Mouse (Mus musculus): ENCODE data around the gene Fhod1.

Gene Fhod1

DNA sequence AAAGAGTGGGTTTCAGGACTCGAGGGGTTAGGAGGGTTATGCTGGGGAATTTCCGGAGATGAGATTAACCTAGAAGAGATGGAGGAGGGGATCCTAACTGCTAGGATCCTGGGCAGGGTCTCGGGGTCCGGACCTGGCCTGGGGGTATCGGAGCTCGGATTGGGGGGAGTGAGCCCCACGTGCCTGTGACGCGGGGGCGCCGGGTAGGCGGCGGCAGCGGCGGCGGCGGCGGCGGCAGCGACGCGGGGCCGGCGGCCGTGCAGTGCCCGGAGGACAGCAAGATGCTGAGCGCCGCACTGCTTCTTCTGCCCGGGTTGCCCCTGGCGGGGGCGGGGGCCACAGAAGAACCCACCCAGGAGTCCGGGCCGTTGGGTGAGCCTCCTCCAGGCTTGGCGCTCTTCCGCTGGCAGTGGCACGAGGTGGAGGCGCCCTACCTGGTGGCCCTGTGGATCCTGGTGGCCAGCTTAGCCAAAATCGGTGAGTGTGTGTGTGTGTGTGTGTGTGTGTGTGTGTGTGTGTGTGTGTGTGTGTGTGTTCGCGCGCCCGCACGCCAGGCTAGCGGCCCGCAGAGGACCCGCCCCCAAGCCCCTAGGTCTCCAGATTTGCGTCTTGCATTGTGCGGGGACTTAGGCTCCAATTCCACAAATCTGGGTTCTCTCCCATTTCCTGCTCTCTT is 1.5 kb upstream of the Fhod1 start:
- DNase-seq (ENCODE audit: low read depth), result peak; percentile 55

DNA sequence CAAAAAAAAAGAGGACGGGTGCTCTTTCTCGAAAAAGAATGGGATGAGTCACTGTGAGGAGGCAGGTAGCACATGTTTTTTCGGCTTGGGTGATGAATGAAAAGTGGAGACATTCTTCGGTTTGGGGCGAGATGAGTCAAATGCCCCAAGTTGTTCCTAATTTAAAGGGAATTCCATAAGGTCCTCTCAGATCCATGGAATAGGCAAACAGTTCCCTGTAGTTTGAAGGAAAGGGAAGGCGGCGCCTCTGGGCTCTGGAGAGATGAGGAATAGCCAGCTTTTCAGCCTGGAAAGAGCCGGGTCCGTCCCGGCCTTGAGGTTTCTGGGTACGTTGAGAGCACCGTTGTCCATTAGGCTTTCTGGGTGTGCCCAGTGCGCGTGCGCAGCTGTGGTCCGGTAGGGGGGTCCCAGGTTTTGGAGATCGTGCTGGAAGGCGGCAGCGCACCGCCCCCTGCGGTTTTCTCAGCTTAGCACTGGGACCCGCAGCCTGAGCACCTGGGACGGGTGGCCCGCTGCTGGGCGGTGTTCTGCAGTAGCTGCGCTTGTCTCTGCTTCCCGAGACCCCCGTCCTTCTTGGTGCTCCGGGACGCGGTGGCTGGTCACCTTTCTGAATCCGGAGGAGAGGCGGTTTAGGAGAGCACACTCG is 820 bp upstream of the Fhod1 start, which contains the start of gene Slc9a5:
Gene Slc9a5 (plus strand): TSS at position 394 of the 646 bp plus-strand sequence.
- peak; percentile 82 for DNase-seq (ENCODE audit: low read depth)

DNA sequence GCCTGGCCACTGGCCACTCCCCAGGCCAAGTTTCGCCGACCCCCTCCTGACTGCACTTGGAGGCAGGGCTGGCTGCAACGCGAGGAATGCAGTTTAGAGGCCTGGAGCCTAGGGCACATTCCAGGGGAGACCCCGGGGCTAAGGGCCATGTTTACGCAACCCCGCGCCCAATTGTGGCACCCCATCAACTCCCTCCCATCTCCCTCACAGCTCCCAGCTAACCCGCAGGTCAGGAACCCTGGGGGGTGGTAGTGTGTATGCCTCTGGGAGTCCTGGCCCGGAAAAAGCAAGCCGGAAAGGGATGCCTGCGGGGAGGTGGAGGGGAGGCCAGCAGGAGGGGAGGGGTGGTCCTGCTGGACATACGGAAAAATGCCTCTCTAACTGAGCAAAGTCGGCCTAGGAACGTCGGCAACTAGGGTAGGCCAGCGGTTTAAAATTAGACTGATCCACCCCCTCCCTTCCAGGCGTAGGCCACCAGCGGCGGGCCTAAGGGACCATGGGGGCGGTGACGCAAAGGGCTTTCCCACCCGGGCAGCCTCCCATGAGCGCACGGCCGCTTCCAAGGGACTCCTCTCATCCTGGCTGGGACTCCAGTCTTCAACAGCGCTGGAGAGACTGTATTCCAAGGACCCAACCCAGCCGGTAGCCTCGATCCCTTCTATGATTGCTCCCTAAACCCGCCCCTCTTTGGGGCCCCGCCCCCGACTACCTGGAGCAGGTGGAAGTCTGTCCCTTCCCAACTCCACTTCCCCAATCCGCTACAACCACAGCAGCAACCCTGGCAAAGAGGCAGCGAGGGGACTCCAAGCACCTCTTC is 934 bp downstream of the Fhod1 start:
- DNase-seq (ENCODE audit: low read depth), result peak; percentile 75

DNA sequence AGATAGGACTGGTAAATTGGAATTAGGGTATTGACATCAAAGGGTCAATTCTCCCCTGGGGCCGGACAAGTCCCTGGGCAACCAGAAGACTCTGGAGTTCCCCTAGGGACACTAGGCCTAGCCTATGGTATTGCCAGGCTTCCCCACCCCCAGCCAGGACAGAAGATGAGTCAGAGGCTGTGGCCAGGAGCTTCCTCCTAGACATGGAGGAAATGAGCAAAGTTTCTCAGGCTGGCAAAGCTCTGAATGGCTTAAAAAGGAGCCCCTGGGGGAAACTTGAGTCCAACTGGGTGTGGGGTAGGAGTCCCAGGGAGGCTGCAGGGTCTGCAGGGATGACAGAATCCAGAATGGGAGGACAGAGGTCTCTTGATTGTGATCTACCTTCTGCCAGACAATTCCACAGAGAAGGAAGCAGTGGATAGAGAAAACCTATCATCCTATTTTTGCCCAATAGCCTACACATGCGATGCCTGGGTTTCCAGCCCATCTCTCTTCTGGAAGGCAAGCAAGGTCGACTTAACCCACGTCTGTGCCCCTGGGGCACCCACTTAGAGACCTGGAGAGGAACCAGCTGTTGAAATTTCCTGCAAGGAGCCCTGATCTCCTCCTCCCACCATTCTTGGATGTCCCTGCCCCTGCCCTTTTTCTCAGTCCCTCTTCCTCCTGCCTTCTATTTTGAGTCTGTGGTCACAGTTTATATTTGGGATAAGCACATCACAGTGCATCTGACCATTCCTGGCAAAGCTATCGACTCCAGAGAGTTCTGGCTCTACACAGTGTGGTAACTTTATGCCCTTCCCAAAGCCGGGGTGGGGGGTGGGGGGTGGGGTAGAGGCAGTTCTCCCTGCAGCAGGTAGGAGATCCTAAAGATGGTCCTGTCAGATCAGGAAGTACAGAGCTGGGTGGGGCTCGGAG is 2.4 kb downstream of the Fhod1 start:
- peak; percentile 76 for DNase-seq (ENCODE audit: low read depth)

DNA sequence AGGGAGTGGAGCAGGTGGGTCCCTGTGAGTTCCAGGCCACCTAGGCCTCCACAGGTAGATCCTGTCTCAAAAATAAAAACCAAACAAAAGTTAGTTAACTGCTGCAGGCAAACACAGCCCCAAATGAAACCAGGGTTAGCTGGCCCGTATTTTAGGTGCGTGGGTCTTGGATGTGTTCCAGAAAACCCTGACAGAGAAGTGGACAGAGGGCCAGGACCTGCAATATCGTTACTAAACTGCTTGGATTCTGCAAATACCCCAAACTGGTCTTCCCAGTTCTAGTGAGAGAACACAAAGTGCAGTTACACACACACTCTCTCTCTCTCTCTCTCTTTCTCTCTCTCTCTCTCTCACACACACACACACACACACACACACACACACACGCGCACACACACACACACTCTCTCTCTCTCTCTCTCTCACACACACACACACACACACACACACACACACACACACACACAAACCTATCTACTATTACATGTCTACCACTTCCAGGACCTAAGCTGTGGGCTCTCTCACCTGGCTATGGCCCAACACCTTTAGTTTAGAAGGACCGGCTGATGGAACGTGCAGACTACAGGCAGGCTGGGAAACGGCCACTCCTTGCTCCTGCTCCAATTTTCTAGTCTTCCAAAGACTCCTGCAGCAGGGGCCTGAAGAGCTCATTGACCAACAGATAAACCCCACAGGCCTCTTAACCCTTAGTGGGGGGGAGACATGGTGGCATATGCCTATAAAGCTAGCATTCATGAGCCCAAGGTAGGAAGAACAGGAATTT is 3.8 kb downstream of the Fhod1 start:
- no peak for DNase-seq (ENCODE audit: low read depth)

DNA sequence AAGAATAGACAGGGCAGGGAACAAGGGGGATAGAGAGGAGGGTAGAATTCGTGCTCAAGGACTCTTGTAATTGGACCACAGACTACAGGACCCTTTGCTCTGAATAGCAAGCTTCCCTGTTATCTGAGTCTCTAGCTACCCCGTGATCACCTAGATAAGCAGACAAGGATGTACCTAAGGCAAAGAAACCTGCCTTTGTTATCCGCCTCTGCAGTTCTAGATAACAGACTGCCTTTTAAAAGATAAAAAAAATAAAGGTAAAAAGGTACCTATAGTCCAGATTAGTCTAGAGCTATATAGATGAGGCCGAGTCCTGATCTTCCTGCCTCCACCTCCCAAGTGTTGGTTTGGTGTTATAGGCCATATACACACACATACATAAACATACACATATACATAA is 5.0 kb downstream of the Fhod1 start:
- DNase-seq (ENCODE audit: low read depth), result no peak

DNA sequence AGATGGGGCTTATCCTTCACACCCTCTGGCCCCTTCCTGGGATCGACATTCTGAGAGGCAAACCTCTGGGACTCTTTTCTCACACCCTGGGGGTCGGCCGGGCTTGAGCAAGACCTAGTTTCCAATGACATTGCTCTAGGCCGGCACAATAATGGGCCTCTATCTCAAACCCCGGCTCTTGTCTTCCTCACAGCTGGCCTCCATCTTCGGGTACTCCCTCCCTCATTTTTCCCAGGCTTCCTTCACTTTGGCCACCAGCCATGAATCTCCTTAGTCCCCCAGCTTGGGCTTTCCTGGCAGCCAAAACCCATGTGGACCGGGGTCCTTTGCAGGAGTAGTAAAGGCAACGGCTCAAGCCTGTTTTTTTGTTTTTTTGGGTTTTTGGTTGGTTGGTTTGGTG is 6.4 kb downstream of the Fhod1 start:
- no peak for DNase-seq (ENCODE audit: low read depth)

DNA sequence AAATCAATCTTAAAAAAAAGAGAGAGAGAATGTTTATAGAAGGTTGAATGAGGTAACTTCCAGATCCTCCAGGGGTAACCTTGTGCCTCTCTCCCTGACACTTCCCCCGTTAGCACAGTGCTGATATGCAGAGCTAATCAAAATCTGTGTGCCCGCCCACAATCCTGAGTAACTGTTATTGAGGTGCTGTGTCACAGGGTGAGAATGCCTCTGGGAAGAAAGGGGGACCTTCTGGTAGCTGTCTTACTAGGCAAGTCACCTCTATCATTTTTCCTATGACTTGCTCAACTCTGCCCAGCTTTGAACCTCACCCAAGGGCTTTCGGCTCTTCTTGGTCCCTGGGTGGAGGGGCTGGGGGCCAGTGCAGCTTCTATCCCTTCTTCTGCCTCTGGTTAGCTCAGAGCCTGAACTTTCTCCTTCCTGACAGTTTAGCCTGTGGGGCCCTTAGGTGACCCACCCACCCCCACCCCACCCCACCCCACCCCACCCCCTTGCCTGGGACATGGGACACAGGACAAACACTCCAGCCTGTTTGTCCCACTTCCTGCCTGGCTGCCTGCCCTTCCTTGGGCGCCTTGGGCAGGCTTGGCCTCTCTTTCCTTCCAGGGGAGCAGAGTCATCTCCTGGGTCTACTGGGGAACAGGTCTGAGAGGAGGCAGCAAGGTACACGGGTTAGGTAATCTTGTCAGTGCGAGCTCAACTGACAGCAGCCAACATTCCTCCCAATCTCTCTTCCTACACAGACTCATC is 7.7 kb downstream of the Fhod1 start:
- no peak for DNase-seq (ENCODE audit: low read depth)

DNA sequence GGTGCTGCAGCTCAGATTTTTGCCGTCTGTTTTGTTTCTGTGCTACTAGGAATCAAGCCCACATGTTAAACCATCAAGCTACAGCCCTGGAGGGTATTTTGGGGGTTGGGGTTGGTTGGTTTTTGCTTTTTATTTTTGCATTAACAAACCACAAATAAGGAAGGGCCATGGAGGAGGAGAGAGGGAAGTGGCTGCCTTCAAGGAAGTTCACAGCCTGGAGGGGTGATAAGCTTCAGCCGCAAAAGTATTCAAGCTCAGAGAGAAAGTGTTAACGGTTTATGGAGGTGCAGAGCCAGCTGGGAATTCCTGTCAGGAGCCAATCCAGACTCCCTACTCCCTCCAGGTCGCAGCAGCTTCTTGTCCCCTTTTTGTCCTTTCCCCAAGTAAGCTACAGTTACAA is 8.8 kb downstream of the Fhod1 start:
- DNase-seq (ENCODE audit: low read depth), result no peak

DNA sequence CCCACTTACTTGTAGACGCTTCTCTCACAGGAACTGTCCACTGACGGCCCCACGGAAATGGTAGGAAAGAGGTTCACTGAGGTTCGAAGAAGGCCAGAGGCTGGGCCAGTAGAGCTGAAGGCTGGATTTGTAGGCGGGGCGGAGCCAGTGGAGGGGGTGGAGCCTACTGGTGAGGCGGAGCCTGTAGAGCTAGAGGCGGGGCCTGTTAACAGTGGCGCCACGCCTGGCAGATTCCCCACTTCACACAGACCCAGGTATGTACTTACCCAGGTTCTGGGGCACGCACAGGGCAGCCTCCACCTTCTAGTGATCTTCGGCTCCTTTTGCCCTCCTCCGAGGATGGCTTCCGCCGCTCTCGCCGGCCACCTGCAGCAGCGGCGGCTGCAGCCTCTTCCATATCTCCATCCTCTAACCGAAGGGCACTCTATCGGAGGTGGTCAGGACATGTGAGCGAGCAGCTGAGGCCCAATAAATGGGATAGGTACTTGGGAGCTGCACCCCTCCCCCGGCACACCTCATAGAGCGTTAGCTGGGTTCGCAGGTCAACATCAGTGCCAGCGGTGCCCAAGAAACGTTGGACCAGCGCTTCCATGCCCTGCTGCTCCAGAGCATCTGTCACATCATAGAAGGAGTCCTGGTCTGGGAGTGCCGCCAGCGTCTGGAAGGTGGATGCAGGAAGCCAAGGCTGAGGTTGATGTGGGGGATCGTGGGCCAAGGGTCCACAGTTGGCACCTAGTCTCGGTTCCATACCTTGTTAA is 11.2 kb downstream of the Fhod1 start:
- no peak for DNase-seq (ENCODE audit: low read depth)

DNA sequence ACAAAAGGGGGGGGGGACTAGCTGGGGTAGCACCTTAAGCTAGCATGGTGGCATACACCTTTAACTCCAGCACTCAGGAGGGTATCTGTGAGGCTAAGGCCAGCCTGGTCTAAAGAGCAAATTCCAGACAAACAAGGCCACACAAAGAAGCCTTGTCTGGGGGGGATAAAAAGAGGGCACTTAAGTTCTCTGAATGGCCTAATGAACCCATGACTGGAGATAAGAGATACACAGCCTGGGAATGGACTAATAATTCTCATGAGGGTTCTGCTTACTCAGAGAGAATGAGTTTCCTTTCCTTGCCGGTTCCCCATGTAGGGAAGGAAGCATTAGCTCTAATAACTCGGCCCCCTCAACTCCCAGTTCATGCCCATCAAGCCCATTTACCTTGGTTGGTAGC is 15.2 kb downstream of the Fhod1 start:
- no peak for DNase-seq (ENCODE audit: low read depth)

DNA sequence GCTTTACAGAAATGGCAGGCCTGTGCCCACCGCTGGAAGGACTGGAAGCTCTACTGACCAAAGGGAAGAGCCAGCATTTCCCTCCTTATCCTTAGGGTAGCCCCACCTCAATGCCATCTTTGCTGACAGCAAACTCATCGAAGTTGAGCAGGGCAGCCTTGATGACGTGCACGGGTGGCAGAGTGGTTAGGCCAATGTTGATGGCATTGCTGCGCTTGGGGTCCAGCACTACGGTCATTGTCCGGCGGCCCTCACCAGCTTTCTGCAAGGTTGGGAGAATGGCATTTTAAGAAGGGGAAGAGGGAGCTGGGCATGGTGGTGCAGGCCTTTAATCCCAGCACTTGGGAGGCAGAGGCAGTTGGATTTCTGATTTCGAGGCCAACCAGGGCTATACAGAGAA is 15.8 kb downstream of the Fhod1 start:
- no peak for DNase-seq (ENCODE audit: low read depth)

DNA sequence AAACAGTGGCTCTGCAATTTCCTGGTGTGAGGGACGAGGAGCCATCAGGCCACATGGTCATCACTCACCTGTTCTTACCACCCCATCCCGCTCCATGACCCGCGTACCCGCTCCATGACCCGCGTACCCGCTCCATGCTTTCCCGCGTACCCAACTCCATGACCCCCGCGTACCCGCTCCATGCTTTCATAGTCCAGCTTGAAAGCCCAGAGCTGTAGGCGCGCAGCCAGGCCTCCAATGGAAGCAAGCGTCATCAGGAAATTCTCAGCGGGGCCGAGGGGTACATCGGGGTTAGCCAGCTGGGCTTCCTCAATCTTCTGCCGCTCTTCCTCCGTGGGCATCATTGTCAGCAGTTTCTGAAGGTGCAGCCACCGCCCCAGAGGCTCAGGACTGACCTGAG is 16.3 kb downstream of the Fhod1 start:
- no peak for DNase-seq (ENCODE audit: low read depth)

DNA sequence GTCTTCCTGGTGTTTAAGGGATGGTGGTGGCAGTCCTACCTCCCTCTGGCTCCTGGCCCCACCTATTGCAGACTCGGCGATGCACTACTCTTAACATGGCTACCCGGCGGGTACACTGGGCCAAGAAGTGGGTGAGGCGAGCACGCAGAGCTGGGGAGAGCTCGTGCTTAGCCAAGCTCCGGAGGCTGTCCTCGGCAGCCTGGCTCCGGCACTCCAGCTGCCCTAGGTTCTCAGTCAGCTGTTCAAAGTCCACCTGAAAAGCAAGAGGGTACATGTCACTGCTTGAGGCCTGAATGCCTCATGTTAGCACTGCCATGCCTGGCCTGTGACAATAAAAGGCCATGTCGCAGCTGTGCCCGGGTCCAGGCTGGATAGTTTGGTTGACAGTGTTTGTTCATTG is 17.4 kb downstream of the Fhod1 start:
- DNase-seq (ENCODE audit: low read depth), result no peak

DNA sequence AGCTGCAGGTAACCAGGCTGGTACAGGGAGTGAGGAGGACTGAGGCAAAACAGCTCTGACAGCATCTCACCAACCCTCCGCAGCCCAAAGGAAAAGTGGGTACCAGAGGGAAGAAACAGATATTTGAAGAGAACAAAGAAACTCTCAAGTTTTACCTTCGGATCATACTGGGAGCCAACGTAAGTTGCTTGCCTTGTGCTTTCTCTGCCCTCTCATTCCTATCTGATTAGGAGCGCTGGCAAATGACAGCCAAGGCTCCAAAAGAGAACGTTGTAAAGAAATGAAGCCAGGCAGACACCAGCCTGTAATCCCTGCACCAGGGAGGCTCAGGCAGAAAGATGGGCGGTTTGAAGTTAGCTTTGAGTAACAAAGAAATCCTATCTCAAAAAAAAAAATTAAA is 20.8 kb downstream of the Fhod1 start:
- DNase-seq (ENCODE audit: low read depth), result no peak

DNA sequence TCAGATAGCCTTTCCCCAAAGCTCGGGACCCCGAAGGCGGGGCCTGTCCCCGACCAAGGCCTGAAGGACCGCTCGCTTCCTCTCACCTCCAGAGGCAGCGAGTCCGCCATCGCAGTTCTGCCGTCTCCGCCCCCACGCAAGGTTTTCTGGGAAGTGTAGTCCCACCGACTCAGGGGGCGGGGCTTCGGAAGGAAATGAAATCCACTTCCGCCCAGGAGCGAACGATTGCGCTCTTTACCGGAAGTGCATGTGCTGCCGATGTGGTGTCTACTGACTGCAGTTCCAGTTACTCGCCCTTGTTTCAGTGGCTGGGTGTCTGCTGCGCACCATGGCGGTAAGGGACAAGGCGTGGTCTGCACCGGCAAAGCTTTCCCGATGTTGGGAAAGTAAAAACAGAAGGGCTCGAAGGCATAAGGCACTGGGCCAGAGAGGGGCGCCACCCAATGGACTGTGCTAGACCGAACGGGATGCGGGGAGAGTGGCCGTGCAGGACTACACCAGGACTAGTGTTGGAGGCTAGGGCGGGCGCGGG is 21.5 kb downstream of the Fhod1 start, which contains the start of the genes Lrrc29 and Tmem208:
Gene Lrrc29 (minus strand): TSS at position 138 of the 532 bp plus-strand sequence.
Gene Tmem208 (plus strand): TSS at position 214 of the 532 bp plus-strand sequence.
- DNase-seq (ENCODE audit: low read depth), result peak; percentile 98

DNA sequence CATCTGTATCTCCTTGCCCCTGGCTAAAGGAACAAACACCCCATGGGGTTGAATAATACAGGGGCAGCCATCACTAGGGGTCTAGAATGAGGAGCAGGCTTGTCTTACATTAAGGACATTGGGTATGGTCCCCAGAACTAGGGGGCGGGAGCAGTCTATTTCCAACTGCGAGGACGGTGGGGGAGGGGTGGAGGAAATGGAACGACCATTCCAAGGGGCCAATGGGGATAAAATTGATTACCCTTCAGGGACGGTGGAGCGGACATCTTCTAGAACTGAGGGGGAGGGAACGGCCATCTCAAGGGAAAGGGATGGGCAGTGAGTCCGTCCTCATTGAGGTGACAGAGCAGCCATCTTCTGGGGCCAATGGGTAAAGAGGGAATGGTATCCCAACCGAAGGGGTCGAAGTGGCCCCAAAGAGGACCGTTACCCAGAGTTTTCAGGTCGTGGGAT is 22.1 kb downstream of the Fhod1 start:
- DNase-seq (ENCODE audit: low read depth), result peak; percentile 32

DNA sequence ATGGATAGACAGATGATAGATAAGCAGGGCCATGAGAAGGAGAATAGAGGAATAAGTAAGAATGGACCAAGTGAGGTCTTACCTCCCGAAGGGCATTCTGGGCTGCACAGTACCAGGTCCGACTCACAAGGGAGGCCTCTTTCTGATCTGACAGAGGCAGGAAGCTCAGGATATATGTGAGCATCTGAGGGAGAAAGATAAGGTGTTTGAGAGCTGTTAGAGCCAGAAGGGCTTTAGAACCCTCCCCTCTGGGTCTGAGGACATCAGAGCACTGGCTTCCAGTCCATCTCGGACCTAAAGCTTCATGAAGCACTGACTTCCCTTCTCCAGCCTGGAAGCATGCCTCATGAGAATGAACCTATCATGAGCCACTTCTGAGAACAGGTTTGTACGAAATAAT is 24.6 kb downstream of the Fhod1 start:
- no peak for DNase-seq (ENCODE audit: low read depth)

DNA sequence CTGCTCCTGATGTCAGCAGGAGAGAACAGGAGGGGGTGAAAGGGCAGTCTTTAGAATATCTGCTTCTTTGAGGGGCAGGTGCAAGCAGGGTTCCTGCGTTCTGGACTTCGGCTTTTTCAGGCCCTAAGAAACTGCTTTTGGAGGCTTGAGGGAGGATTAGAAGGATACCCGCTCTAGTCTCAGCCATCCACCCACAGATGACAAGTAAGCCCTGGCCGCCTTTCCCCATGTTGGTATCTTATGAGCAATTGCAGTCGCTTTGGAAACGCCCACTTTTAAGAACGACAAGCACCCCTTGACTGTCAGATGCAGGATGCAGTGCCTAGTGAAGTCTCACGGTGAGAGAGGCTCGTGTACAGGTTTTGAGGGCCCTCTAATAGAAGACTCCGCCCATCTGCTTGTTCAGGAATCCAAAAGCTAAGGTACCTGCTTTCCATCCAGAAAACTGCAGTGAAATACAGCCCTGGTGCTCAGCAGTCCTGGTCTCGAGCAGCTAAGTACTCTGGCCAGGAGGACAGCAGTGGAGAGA is 29.0 kb downstream of the Fhod1 start:
- DNase-seq (ENCODE audit: low read depth), result no peak
